Mouse (Mus musculus) thymus, adult 2 months (tissue): ENCODE data around the gene Col24a1. TPM values are rescaled to one million over a fixed set of nuclear protein-coding genes. Genes with fewer than 3 reads are reported as not detected.

Experiments
- DNase-seq: peaks from one replicate; pipeline ENCODE4 v3.0.0; 2021
- H3K27ac ChIP-seq: fragments of 200-500 bp; 2 replicates; pipeline ENCODE4 v1.5.1; 2012; ENCODE audit warnings: low read length, control low read depth; ENCODE audit not compliant: control insufficient read depth, insufficient read depth
- H3K27me3 ChIP-seq: fragments of 200-500 bp; 2 replicates; pipeline ENCODE4 v1.6.1; 2012; ENCODE audit warnings: mild to moderate bottlenecking, low read length, moderate library complexity, mixed read lengths; ENCODE audit not compliant: control insufficient read depth, insufficient read depth
- H3K36me3 ChIP-seq: fragments of 200-500 bp; 2 replicates; pipeline ENCODE4 v1.6.1; 2012; ENCODE audit warnings: mild to moderate bottlenecking, low read length, moderate library complexity; ENCODE audit not compliant: control insufficient read depth, insufficient read depth
- H3K4me1 ChIP-seq: fragments of 200-500 bp; replicated peaks from 2 replicates; pipeline ENCODE4 v1.6.1; 2012; ENCODE audit warnings: low read length; ENCODE audit not compliant: control insufficient read depth, insufficient read depth
- H3K4me3 ChIP-seq: fragments of 200-500 bp; 2 replicates; pipeline ENCODE4 v1.5.1; 2012; ENCODE audit warnings: mild to moderate bottlenecking, low read length, control low read depth, moderate library complexity; ENCODE audit not compliant: control insufficient read depth, insufficient read depth
- CTCF ChIP-seq: fragments of 200-500 bp; IDR thresholded peaks from 2 replicates; pipeline ENCODE4 v1.5.1; 2012; ENCODE audit warnings: mild to moderate bottlenecking, control low read depth, low read length, moderate library complexity, borderline replicate concordance; ENCODE audit not compliant: control insufficient read depth, poor library complexity, insufficient read depth; ENCODE audit errors: extremely low read depth
- POLR2A ChIP-seq: fragments of 200-500 bp; IDR thresholded peaks from 2 replicates; pipeline ENCODE4 v1.6.1; 2012; ENCODE audit warnings: mild to moderate bottlenecking, low read length, control low read depth, moderate library complexity; ENCODE audit not compliant: control insufficient read depth, poor library complexity, insufficient read depth; ENCODE audit errors: extremely low read depth
- WGBS: fragments of 180-500 bp; shearing (Covaris S2); methylation state at CpG from one replicate; pipeline ENCODE4 v1.1.7; 2018; 5-methylcytosine and 5-hydroxymethylcytosine counted together
- polyA plus RNA-seq: library from polyadenylated mRNA; depleted of rRNA; stranded (reverse); fragments of >200 nt; gene quantifications from 2 replicates; pipeline ENCODE4 v1.2.3, GENCODE M21; 2012

The Col24a1 gene
- polyA plus RNA-seq, 1 experiment = 0.08 TPM

DNA sequence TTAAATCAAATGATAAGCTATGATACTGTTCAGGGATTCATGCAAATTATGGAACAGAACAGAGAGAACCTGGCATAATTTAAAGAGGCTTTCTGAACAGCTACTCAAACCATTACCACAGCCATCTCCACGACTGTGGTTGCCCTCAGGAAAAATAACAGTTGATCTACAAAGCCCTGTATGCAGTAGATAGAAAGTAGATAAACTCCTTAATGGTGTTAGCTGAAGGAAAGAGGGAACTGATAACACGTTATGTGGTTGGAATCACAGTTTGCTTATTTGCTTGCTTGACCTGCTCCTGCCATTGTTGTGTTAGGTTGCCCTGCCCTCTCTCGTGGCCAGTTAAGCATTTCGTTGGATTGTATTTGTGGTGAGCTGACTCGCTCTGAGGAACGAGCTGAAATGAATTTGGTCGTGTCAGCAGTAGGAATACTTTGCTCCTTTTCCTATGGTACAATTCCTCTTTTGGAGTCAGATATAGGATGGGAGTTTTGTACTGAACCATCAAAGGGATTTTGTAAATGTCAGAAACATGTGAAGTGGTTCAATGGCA is 229.3 kb downstream of the Col24a1 start:
- Histone ChIP-seq H3K4me3 (no peak overlapping the region), H3K27me3 (no peaks in the 10 kb centered on the region), H3K4me1 (no peaks in the 10 kb centered on the region), H3K36me3 (no peaks in the 10 kb centered on the region), H3K27ac (no peak overlapping the region)
- TF ChIP-seq CTCF = no peak
- TF ChIP-seq POLR2A = no peak
- WGBS = 13% methylated on average over 7 of the region's 7 CpGs
- no peak for DNase-seq

DNA sequence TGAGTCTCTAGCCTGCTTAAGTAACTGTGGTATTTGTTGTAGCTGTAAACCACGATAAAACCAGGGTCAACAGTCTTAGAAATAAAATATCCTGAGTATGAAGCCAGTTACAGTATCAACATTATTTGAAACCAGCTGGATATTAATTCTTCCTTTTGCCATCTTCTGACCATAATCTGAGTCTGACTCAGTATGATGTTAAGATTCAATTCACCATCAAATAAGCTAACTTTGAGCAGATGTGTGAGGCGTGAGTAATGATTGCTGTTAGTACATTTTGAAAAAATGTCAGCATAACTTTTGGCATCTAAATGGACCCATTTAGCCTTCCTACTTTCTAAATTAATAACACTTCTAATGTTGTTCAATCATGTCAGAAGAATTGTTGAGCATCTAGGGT is 230.0 kb downstream of the Col24a1 start:
- Histone ChIP-seq H3K27ac (no peak overlapping the region), H3K36me3 (no peaks in the 10 kb centered on the region), H3K4me1 (no peaks in the 10 kb centered on the region), H3K27me3 (no peaks in the 10 kb centered on the region), H3K4me3 (no peak overlapping the region)
- TF ChIP-seq POLR2A (no peak), CTCF (no peak)
- WGBS = 76% methylated on average over 2 of the region's 2 CpGs
- no peak for DNase-seq

DNA sequence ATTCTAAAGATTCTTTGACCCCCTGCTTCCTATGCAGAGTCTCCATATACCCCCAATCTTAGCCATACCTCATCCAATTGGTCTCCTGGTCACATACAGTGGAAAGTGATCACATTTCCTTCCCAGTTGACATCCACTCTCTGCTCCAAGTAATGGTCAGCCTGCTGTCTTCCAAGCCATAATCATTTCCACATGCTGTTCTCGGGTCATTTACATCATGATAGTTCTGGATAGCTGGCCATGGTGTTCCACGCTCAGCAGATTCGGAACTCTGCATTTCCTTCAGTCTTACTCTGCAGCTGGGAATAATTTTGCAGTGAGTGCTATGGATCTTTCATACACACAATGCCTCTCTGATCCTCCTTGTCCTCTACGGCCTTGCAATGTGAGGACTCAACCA is 233.0 kb downstream of the Col24a1 start:
- WGBS = 95% methylated on average over 4 of the region's 4 CpGs
- TF ChIP-seq CTCF = no peak
- no peak for TF ChIP-seq POLR2A
- no peak overlapping the region for H3K27ac ChIP-seq
- no peaks in the 10 kb centered on the region for H3K36me3 ChIP-seq
- no peaks in the 10 kb centered on the region for H3K4me1 ChIP-seq
- DNase-seq = no peak
- H3K27me3 ChIP-seq = 0 out of 2 replicates have a peak, but pooled peaks cover 2% of the 10 kb centered on the region
- H3K4me3 ChIP-seq = no peak overlapping the region

DNA sequence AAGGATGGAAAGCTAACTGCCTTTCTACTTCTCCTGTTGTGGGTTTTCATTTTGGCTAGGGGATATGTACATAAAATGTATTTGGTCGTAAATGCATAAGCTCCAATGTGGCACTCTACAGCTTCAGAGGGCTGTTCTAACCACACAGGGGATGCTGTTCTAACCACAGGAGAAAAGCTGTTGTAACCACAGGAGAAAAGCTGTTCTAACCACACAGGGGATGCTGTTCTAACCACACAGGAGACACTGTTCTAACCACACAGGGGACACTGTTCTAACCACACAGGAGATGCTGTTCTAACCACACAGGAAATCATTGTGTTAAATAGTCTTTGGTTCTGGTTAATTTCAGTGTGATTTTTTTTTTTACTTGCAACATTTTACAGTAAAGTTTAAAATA is 245.6 kb downstream of the Col24a1 start:
- no peak for DNase-seq
- TF ChIP-seq CTCF = no peak
- no peak for TF ChIP-seq POLR2A
- 6% methylated on average over 1 of the region's 1 CpGs for WGBS

DNA sequence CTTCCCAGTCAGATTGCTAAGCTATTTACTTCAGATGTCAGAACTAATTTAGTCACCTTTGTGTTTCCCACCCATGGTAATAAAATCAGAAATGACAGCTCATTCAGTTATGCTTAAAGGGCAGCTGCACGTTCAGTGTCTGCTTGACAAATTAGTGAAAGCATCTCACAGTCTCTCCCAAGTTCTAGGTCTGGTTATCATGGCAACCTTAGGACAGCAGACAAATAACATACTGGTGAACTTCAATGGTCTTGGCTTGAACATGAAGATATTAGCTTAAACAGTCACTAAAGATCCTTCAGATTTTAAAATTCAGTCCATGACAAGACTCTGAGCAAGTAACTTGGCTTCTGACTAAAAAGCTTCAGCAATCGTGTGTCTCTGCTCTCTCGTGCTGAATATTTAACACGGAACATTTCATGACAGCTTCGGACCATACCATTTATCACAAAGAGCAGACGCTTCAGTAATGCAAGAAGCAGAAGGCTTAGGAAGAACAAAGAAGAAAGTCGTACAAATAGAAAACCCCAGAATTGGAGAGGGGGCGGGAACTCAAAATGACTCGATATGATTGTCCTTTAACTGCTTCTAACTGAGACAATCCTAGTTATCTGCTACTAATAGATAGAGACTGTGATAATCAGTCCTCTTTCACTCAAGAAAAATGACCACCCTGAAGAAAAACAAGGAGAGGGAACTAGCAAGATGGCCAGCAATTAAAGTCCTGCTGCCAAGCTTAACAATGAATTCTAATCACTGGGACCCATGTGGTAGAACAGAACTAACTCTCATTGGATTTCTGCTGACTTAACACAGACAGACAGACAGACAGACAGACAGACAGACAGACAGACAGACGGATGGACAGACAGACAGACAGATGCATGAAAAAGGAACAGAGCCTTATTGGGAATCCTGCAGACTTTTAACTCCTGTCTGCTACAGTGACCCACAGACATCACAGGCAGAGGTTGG is 256.5 kb downstream of the Col24a1 start:
- no peak overlapping the region for H3K4me3 ChIP-seq
- 86% methylated on average over 10 of the region's 10 CpGs for WGBS
- H3K27me3 ChIP-seq = no peaks in the 10 kb centered on the region
- TF ChIP-seq CTCF (no peak), POLR2A (no peak)
- no peaks in the 10 kb centered on the region for H3K36me3 ChIP-seq
- DNase-seq = no peak
- no peaks in the 10 kb centered on the region for H3K4me1 ChIP-seq
- no peak overlapping the region for H3K27ac ChIP-seq

More for the DNA sequence above, 245.6 kb downstream of the Col24a1 start:
- Histone ChIP-seq H3K27ac (no peak overlapping the region), H3K36me3 (no peaks in the 10 kb centered on the region), H3K4me1 (no peaks in the 10 kb centered on the region), H3K27me3 (no peaks in the 10 kb centered on the region), H3K4me3 (no peak overlapping the region)

DNA sequence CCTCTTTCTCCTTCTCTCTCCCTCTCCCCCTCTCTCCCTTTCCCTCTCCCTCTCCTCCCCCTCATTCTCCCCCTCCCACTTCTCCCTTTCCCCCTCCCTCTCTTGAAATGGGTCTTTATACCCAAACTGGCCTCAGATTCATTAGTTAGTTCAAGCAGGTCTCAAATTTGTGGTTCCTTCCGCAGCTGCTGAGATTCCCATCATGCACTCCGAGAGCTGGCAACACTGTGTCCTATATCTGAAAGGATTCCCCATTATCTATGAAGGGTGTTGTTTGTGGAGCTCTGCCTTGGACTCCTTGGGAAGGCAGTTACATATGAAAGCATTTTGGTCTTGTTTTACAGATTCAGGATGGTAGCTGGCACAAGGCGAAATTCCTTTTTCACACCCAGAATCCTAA is 257.9 kb downstream of the Col24a1 start:
- no peak for DNase-seq
- Histone ChIP-seq H3K27me3 (no peaks in the 10 kb centered on the region), H3K36me3 (no peaks in the 10 kb centered on the region), H3K4me3 (no peak overlapping the region), H3K27ac (no peak overlapping the region), H3K4me1 (no peaks in the 10 kb centered on the region)
- WGBS = 90% methylated on average over 3 of the region's 3 CpGs
- TF ChIP-seq POLR2A (no peak), CTCF (no peak)
